Mouse (Mus musculus) limb, embryonic 13.5 days (tissue): ENCODE measurements around the gene Osbpl10. TPM values are rescaled to one million over a fixed set of nuclear protein-coding genes. Genes with fewer than 3 reads are reported as not detected.
A peak's percentile ranks its signal among the peaks of the same experiment; 100 is the strongest.

Experiments used
- ATAC-seq: fragments of 200-750 bp; cut with Nextera tagmentation; 2 replicates; pipeline ENCODE4 v1.8.0; 2017; ENCODE audit warnings: low read depth, moderate number of reproducible peaks, moderate TSS enrichment; ENCODE audit not compliant: low FRiP score
- H3K27ac ChIP-seq: fragments of 300-500 bp; sonication (generic); 2 replicates; pipeline ENCODE4 v1.5.1; 2015; ENCODE audit warnings: inconsistent platforms, mild to moderate bottlenecking, moderate library complexity
- H3K27me3 ChIP-seq: fragments of 300-500 bp; sonication (generic); 2 replicates; pipeline ENCODE4 v1.6.1; 2015; ENCODE audit warnings: mild to moderate bottlenecking, inconsistent platforms
- H3K36me3 ChIP-seq: fragments of 300-500 bp; sonication (generic); 2 replicates; pipeline ENCODE4 v1.6.1; 2015; ENCODE audit warnings: inconsistent platforms, mild to moderate bottlenecking, moderate library complexity
- H3K4me1 ChIP-seq: fragments of 300-500 bp; sonication (generic); 2 replicates; pipeline ENCODE4 v1.6.1; 2015; ENCODE audit warnings: inconsistent platforms
- H3K4me2 ChIP-seq: fragments of 300-500 bp; sonication (generic); replicated peaks from 2 replicates; pipeline ENCODE4 v1.6.1; 2015; ENCODE audit warnings: inconsistent platforms, mild to moderate bottlenecking, moderate library complexity
- H3K4me3 ChIP-seq: fragments of 300-500 bp; sonication (generic); 2 replicates; pipeline ENCODE4 v1.5.1; 2015; ENCODE audit warnings: moderate library complexity, mild to moderate bottlenecking, inconsistent platforms
- H3K9ac ChIP-seq: fragments of 300-500 bp; sonication (generic); 2 replicates; pipeline ENCODE4 v1.6.1; 2015; ENCODE audit warnings: mild to moderate bottlenecking, inconsistent platforms
- H3K9me3 ChIP-seq: fragments of 300-500 bp; sonication (generic); 2 replicates; pipeline ENCODE4 v1.6.1; 2016; ENCODE audit warnings: inconsistent platforms
- WGBS: fragments of 180-500 bp; shearing (Covaris S2); methylation state at CpG from one replicate; pipeline ENCODE4 v1.1.7; 2015; 5-methylcytosine and 5-hydroxymethylcytosine counted together
- polyA plus RNA-seq: library from polyadenylated mRNA; unstranded; fragments of >200 nt; fragmentation: Nextera tagmentation; extraction: Ambion mirVana; gene quantifications from 2 replicates; pipeline ENCODE4 v1.2.1, GENCODE M21; 2015

The Osbpl10 gene
- polyA plus RNA-seq, 1 experiment from 2014 or later = 2.8 TPM

- Histone ChIP-seq H3K9ac (no peak overlapping the region), H3K27me3 (no peaks in the 10 kb centered on the region), H3K4me1 (peaks cover 12% of the 10 kb centered on the region), H3K36me3 (0 out of 2 replicates have a peak, but pooled peaks cover 3% of the 10 kb centered on the region), H3K4me3 (no peak overlapping the region), H3K4me2 (no peak overlapping the region), H3K27ac (no peak overlapping the region; the same call in 1 of the 2 replicates), H3K9me3 (no peaks in the 10 kb centered on the region)
- 42% methylated on average over 7 of the region's 7 CpGs for WGBS
- peak; percentile 66; the same call in 1 of the 2 replicates for ATAC-seq
Observed at GRCm38 (mm10) chr9:115107430-115107829, 129.1 kb downstream of the Osbpl10 start.

GRCm38 (mm10) chr9:115110655-115111054, 132.3 kb downstream of the Osbpl10 start:
- ATAC-seq = no peak

GRCm38 (mm10) chr9:115117314-115117713, 138.9 kb downstream of the Osbpl10 start:
- Histone ChIP-seq H3K4me1 (peaks cover 28% of the 10 kb centered on the region), H3K4me2 (no peak overlapping the region), H3K27ac (no peak overlapping the region), H3K36me3 (no peaks in the 10 kb centered on the region), H3K9ac (no peak overlapping the region), H3K4me3 (no peak overlapping the region), H3K9me3 (no peaks in the 10 kb centered on the region), H3K27me3 (no peaks in the 10 kb centered on the region)
- WGBS = 36% methylated on average over 10 of the region's 10 CpGs
- no peak for ATAC-seq

More at GRCm38 (mm10) chr9:115110655-115111054, 132.3 kb downstream of the Osbpl10 start:
- 66% methylated on average over 3 of the region's 3 CpGs for WGBS
- Histone ChIP-seq H3K27ac (no peak overlapping the region), H3K9ac (no peak overlapping the region), H3K27me3 (no peaks in the 10 kb centered on the region), H3K4me1 (peaks cover 17% of the 10 kb centered on the region), H3K9me3 (no peaks in the 10 kb centered on the region), H3K4me3 (no peak overlapping the region), H3K4me2 (no peak overlapping the region), H3K36me3 (0 out of 2 replicates have a peak, but pooled peaks cover 3% of the 10 kb centered on the region)

GRCm38 (mm10) chr9:115120276-115120675, 141.9 kb downstream of the Osbpl10 start:
- 69% methylated on average over 5 of the region's 5 CpGs for WGBS
- Histone ChIP-seq H3K36me3 (no peaks in the 10 kb centered on the region), H3K9ac (no peak overlapping the region), H3K27ac (peak overlapping the region; percentile 40; the same call in 1 of the 2 replicates), H3K9me3 (no peaks in the 10 kb centered on the region), H3K4me3 (no peak overlapping the region), H3K4me1 (peaks cover 23% of the 10 kb centered on the region), H3K27me3 (no peaks in the 10 kb centered on the region; the same call in 1 of the 2 replicates), H3K4me2 (no peak overlapping the region)
- no peak for ATAC-seq

GRCm38 (mm10) chr9:115120678-115121224, 142.4 kb downstream of the Osbpl10 start:
- peak; percentile 75 for ATAC-seq
- H3K4me1 ChIP-seq = peaks cover 23% of the 10 kb centered on the region
- H3K36me3 ChIP-seq = no peaks in the 10 kb centered on the region
- H3K4me3 ChIP-seq = no peak overlapping the region
- H3K27me3 ChIP-seq = no peaks in the 10 kb centered on the region; the same call in 1 of the 2 replicates
- 33% methylated on average over 17 of the region's 17 CpGs for WGBS
- H3K4me2 ChIP-seq = peak overlapping the region; percentile 29
- H3K9me3 ChIP-seq = no peaks in the 10 kb centered on the region
- H3K9ac ChIP-seq = no peak overlapping the region
- H3K27ac ChIP-seq = peak overlapping the region; percentile 40

GRCm38 (mm10) chr9:115127342-115127741, 149.0 kb downstream of the Osbpl10 start:
- WGBS = 63% methylated on average over 10 of the region's 10 CpGs
- Histone ChIP-seq H3K4me1 (no peaks in the 10 kb centered on the region), H3K9ac (no peak overlapping the region), H3K36me3 (no peaks in the 10 kb centered on the region), H3K27me3 (no peaks in the 10 kb centered on the region; the same call in 1 of the 2 replicates), H3K4me3 (no peak overlapping the region), H3K27ac (no peak overlapping the region), H3K9me3 (no peaks in the 10 kb centered on the region), H3K4me2 (no peak overlapping the region)
- no peak for ATAC-seq

- Histone ChIP-seq H3K27ac (no peak overlapping the region), H3K4me2 (no peak overlapping the region), H3K9ac (no peak overlapping the region), H3K4me3 (no peak overlapping the region), H3K27me3 (peaks cover 10% of the 10 kb centered on the region; the same call in 1 of the 2 replicates), H3K9me3 (no peaks in the 10 kb centered on the region), H3K4me1 (peaks cover 40% of the 10 kb centered on the region), H3K36me3 (no peaks in the 10 kb centered on the region)
- no peak for ATAC-seq
- WGBS = 66% methylated on average over 2 of the region's 2 CpGs
Observed at GRCm38 (mm10) chr9:115133926-115134325, 155.6 kb downstream of the Osbpl10 start.

- no peak overlapping the region for H3K4me2 ChIP-seq
- no peak for ATAC-seq
- WGBS = 42% methylated on average over 4 of the region's 4 CpGs
Observed at GRCm38 (mm10) chr9:115134736-115135135, 156.4 kb downstream of the Osbpl10 start.

GRCm38 (mm10) chr9:115135352-115135751, 157.0 kb downstream of the Osbpl10 start:
- ATAC-seq = no peak
- no peak overlapping the region for H3K4me3 ChIP-seq
- no peaks in the 10 kb centered on the region for H3K9me3 ChIP-seq
- no peaks in the 10 kb centered on the region for H3K36me3 ChIP-seq
- H3K27ac ChIP-seq = no peak overlapping the region
- H3K4me2 ChIP-seq = no peak overlapping the region
- peaks cover 10% of the 10 kb centered on the region; the same call in 1 of the 2 replicates for H3K27me3 ChIP-seq
- no peak overlapping the region for H3K9ac ChIP-seq
- WGBS = 77% methylated on average over 8 of the region's 8 CpGs
- H3K4me1 ChIP-seq = peaks cover 54% of the 10 kb centered on the region

More at GRCm38 (mm10) chr9:115134736-115135135, 156.4 kb downstream of the Osbpl10 start:
- Histone ChIP-seq H3K27ac (no peak overlapping the region; the same call in 1 of the 2 replicates), H3K27me3 (peaks cover 10% of the 10 kb centered on the region; the same call in 1 of the 2 replicates), H3K4me1 (peaks cover 48% of the 10 kb centered on the region), H3K36me3 (no peaks in the 10 kb centered on the region), H3K4me3 (no peak overlapping the region), H3K9ac (no peak overlapping the region), H3K9me3 (no peaks in the 10 kb centered on the region)

- no peak overlapping the region for H3K27ac ChIP-seq
- H3K36me3 ChIP-seq = no peaks in the 10 kb centered on the region
- 38% methylated on average over 3 of the region's 3 CpGs for WGBS
- ATAC-seq = no peak
- H3K9me3 ChIP-seq = no peaks in the 10 kb centered on the region
- H3K4me1 ChIP-seq = peaks cover 56% of the 10 kb centered on the region
- H3K4me3 ChIP-seq = no peak overlapping the region
- no peak overlapping the region for H3K4me2 ChIP-seq
- peaks cover 12% of the 10 kb centered on the region; the same call in 1 of the 2 replicates for H3K27me3 ChIP-seq
- H3K9ac ChIP-seq = no peak overlapping the region
Observed at GRCm38 (mm10) chr9:115137858-115138257, 159.5 kb downstream of the Osbpl10 start.

GRCm38 (mm10) chr9:115139597-115140332, 161.4 kb downstream of the Osbpl10 start:
- peak overlapping the region; percentile 25 for H3K4me2 ChIP-seq
- H3K4me3 ChIP-seq = no peak overlapping the region
- no peaks in the 10 kb centered on the region for H3K36me3 ChIP-seq
- peaks cover 12% of the 10 kb centered on the region; the same call in 1 of the 2 replicates for H3K27me3 ChIP-seq
- ATAC-seq = peak; percentile 80
- H3K9ac ChIP-seq = no peak overlapping the region
- no peaks in the 10 kb centered on the region for H3K9me3 ChIP-seq
- 29% methylated on average over 14 of the region's 14 CpGs for WGBS
- H3K4me1 ChIP-seq = peaks cover 50% of the 10 kb centered on the region
- peak overlapping the region; percentile 22; the same call in 1 of the 2 replicates for H3K27ac ChIP-seq

GRCm38 (mm10) chr9:115147141-115147540, 168.8 kb downstream of the Osbpl10 start:
- Histone ChIP-seq H3K4me3 (no peak overlapping the region), H3K4me2 (no peak overlapping the region), H3K9me3 (peaks cover 7% of the 10 kb centered on the region; the same call in 1 of the 2 replicates), H3K4me1 (peaks cover 10% of the 10 kb centered on the region; the same call in 1 of the 2 replicates), H3K36me3 (0 out of 2 replicates have a peak, but pooled peaks cover 5% of the 10 kb centered on the region), H3K27me3 (no peaks in the 10 kb centered on the region), H3K9ac (no peak overlapping the region), H3K27ac (no peak overlapping the region)
- WGBS = 89% methylated on average over 5 of the region's 5 CpGs
- no peak for ATAC-seq
